Mouse (Mus musculus): ENCODE results near the gene Arid4a. TPM values are rescaled to one million over a fixed set of nuclear protein-coding genes. Genes with fewer than 3 reads are reported as not detected.

The Arid4a gene
- total RNA-seq, 2 experiments from 2014 or later: 8.4 to 8.5 TPM

GRCm38 (mm10) chr12:71135581-71135980 lies 119.8 kb downstream of the Arid4a start:
- intact Hi-C loops (cut with DNase I; ENCODE audit: low total_unique reads): no loop called here
- no peak for DNase-seq

- intact Hi-C loops (cut with DNase I; ENCODE audit: low total_unique reads): no loop called here
- DNase-seq: peak; percentile 72
Measured at GRCm38 (mm10) chr12:71136130-71136973, 120.6 kb downstream of the Arid4a start, which contains the start of the genes Timm9 and 2700049A03Rik. Timm9 (minus strand) TSS chr12:71136684. 2700049A03Rik (plus strand) TSS chr12:71136848.

GRCm38 (mm10) chr12:71136974-71137491 lies 121.2 kb downstream of the Arid4a start:
- intact Hi-C loops (cut with DNase I; ENCODE audit: low total_unique reads): no loop called here

GRCm38 (mm10) chr12:71137686-71138085 lies 121.9 kb downstream of the Arid4a start:
- DNase-seq: no peak
- intact Hi-C loops (cut with DNase I; ENCODE audit: low total_unique reads): no loop called here

More at GRCm38 (mm10) chr12:71136974-71137491, 121.2 kb downstream of the Arid4a start:
- DNase-seq: peak; percentile 84

GRCm38 (mm10) chr12:71139258-71139828 lies 123.6 kb downstream of the Arid4a start:
- no peak for DNase-seq
- intact Hi-C loops (cut with DNase I; ENCODE audit: low total_unique reads): no loop called here

GRCm38 (mm10) chr12:71141189-71141588 lies 125.4 kb downstream of the Arid4a start:
- intact Hi-C loops (cut with DNase I; ENCODE audit: low total_unique reads): no loop called here
- no peak for DNase-seq

GRCm38 (mm10) chr12:71147641-71148040 lies 131.9 kb downstream of the Arid4a start:
- intact Hi-C loops (cut with DNase I; ENCODE audit: low total_unique reads): no loop called here
- no peak for DNase-seq

Other genes with a start within 250 kb of the Arid4a start
- 10 to 100 TPM; 21.4 to 23.6 TPM for gene Frmd6, start 190.5 kb upstream of the Arid4a start, total RNA-seq (2021)
- gene Actr10, start 78.1 kb upstream of the Arid4a start, total RNA-seq (2021): 100 to 1,000 TPM; 106 to 107 TPM
- gene Psma3, start 41.4 kb upstream of the Arid4a start, total RNA-seq (2021): 100 to 1,000 TPM; 381 to 435 TPM
- gene Tomm20l, start 95.4 kb downstream of the Arid4a start, total RNA-seq (2021): not detected
- 10 to 100 TPM; 22.4 to 30.0 TPM for gene Timm9, start 120.7 kb downstream of the Arid4a start, total RNA-seq (2021)
- gene 2700049A03Rik, start 120.9 kb downstream of the Arid4a start, total RNA-seq (2021): 1 to 10 TPM; 2.6 to 2.8 TPM